Mouse (Mus musculus): ENCODE data around the gene Atp1a3. TPM values are rescaled to one million over a fixed set of nuclear protein-coding genes. Genes with fewer than 3 reads are reported as not detected.

Gene Atp1a3
- polyA plus RNA-seq, 1 experiment from 2014 or later = 3.4 TPM

GRCm38 (mm10) chr7:24964288-24964687 is 41.5 kb downstream of the Atp1a3 start:
- no peak for ATAC-seq
- Histone ChIP-seq H3K4me2 (replicated peaks; ENCODE audit: low read depth) (no peak overlapping the region), H3K4me3 (ENCODE audit: low read depth, low read length) (no peak overlapping the region), H3K4me1 (replicated peaks; ENCODE audit: control insufficient read depth, insufficient read depth, low read length) (no peaks in the 10 kb centered on the region), H3K36me3 (ENCODE audit: control insufficient read depth, insufficient read depth) (no peaks in the 10 kb centered on the region), H3K27me3 (replicated peaks; ENCODE audit: control insufficient read depth, insufficient read depth, low read length) (0 out of 2 replicates have a peak, but pooled peaks cover 3% of the 10 kb centered on the region), H3K9me3 (ENCODE audit: control insufficient read depth) (no peaks in the 10 kb centered on the region), H3K9ac (ENCODE audit: low read depth, low read length) (no peak overlapping the region), H3K27ac (ENCODE audit: low read depth, low read length) (no peak overlapping the region)
- 81% methylated on average over 2 of the region's 2 CpGs for WGBS
- TF ChIP-seq CTCF (IDR thresholded peaks at IDR 0.05; ENCODE audit: low read depth) = no peak

- Histone ChIP-seq H3K4me2 (replicated peaks; ENCODE audit: low read depth) (peak overlapping the region; percentile 66), H3K27ac (ENCODE audit: low read depth, low read length) (no peak overlapping the region), H3K27me3 (replicated peaks; ENCODE audit: control insufficient read depth, insufficient read depth, low read length) (peaks cover 53% of the 10 kb centered on the region), H3K36me3 (ENCODE audit: control insufficient read depth, insufficient read depth) (no peaks in the 10 kb centered on the region), H3K9ac (ENCODE audit: low read depth, low read length) (no peak overlapping the region), H3K9me3 (ENCODE audit: control insufficient read depth) (no peaks in the 10 kb centered on the region), H3K4me1 (replicated peaks; ENCODE audit: control insufficient read depth, insufficient read depth, low read length) (peaks cover 5% of the 10 kb centered on the region; the same call in 1 of the 2 replicates), H3K4me3 (ENCODE audit: low read depth, low read length) (peak overlapping the region; percentile 41)
- no peak for ATAC-seq
- no peak for TF ChIP-seq CTCF (IDR thresholded peaks at IDR 0.05; ENCODE audit: low read depth)
- 7% methylated on average over 13 of the region's 33 CpGs for WGBS
Measured at GRCm38 (mm10) chr7:24955226-24955625, 50.5 kb downstream of the Atp1a3 start.

- 1% methylated on average over 30 of the region's 30 CpGs for WGBS
- Histone ChIP-seq H3K9ac (ENCODE audit: low read depth, low read length) (0 out of 2 replicates have a peak overlapping the region, but pooled peaks have one; percentile 17), H3K4me2 (replicated peaks; ENCODE audit: low read depth) (peak overlapping the region; percentile 66), H3K27ac (ENCODE audit: low read depth, low read length) (no peak overlapping the region), H3K36me3 (ENCODE audit: control insufficient read depth, insufficient read depth) (no peaks in the 10 kb centered on the region), H3K4me3 (ENCODE audit: low read depth, low read length) (peak overlapping the region; percentile 41), H3K27me3 (replicated peaks; ENCODE audit: control insufficient read depth, insufficient read depth, low read length) (peaks cover 61% of the 10 kb centered on the region), H3K9me3 (ENCODE audit: control insufficient read depth) (no peaks in the 10 kb centered on the region), H3K4me1 (replicated peaks; ENCODE audit: control insufficient read depth, insufficient read depth, low read length) (peaks cover 5% of the 10 kb centered on the region; the same call in 1 of the 2 replicates)
- no peak for TF ChIP-seq CTCF (IDR thresholded peaks at IDR 0.05; ENCODE audit: low read depth)
- no peak for ATAC-seq
Measured at GRCm38 (mm10) chr7:24954450-24954849, 51.3 kb downstream of the Atp1a3 start.

GRCm38 (mm10) chr7:24953966-24954365 is 51.8 kb downstream of the Atp1a3 start:
- WGBS = 1% methylated on average over 24 of the region's 24 CpGs
- ATAC-seq = no peak
- Histone ChIP-seq H3K4me2 (replicated peaks; ENCODE audit: low read depth) (peak overlapping the region; percentile 66), H3K4me3 (ENCODE audit: low read depth, low read length) (peak overlapping the region; percentile 41), H3K36me3 (ENCODE audit: control insufficient read depth, insufficient read depth) (no peaks in the 10 kb centered on the region), H3K9ac (ENCODE audit: low read depth, low read length) (peak overlapping the region; percentile 17; the same call in 1 of the 2 replicates), H3K27ac (ENCODE audit: low read depth, low read length) (no peak overlapping the region), H3K4me1 (replicated peaks; ENCODE audit: control insufficient read depth, insufficient read depth, low read length) (peaks cover 5% of the 10 kb centered on the region; the same call in 1 of the 2 replicates), H3K27me3 (replicated peaks; ENCODE audit: control insufficient read depth, insufficient read depth, low read length) (peaks cover 65% of the 10 kb centered on the region), H3K9me3 (ENCODE audit: control insufficient read depth) (no peaks in the 10 kb centered on the region)
- TF ChIP-seq CTCF (IDR thresholded peaks at IDR 0.05; ENCODE audit: low read depth) = no peak

DNA sequence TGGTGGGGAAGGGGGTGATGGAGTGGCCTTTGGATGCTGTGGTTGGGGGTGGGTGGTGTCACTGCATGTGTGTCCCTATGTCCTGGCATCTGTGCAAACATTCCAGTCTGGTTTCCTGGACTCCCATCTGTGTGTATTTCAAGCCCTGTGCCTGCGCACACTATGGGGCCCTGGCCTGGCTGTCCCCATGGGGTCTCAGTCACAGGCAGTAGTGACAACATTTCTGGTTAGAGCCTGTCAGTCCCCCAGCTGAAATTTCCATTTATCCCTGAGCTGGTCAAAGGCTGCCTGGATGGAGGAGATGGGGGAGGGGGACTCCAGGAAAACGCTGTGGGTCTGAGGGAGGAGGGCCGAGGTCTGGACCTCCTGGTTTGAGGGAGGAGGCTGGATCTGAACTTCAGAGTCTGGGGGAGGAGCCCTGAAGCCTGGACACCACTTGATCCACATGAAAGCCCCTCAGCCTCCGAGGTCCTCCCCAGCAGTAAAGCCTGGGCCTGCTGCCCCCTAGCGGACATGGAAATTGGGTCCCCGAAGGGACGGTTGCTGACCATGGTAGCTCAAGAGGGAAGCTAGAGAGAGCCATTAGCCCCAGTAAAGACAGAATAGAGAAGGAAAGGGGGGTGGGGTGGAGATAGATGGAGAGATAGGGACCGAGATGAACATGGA is 55.7 kb downstream of the Atp1a3 start:
- TF ChIP-seq CTCF (IDR thresholded peaks at IDR 0.05; ENCODE audit: low read depth) = peak; percentile 90
- under 1% methylated on average over 8 of the region's 8 CpGs for WGBS
- ATAC-seq = no peak

GRCm38 (mm10) chr7:24948774-24949173 is 57.0 kb downstream of the Atp1a3 start:
- ATAC-seq = no peak
- Histone ChIP-seq H3K4me3 (ENCODE audit: low read depth, low read length) (no peak overlapping the region), H3K9ac (ENCODE audit: low read depth, low read length) (no peak overlapping the region), H3K36me3 (ENCODE audit: control insufficient read depth, insufficient read depth) (no peaks in the 10 kb centered on the region), H3K27me3 (replicated peaks; ENCODE audit: control insufficient read depth, insufficient read depth, low read length) (peaks cover 92% of the 10 kb centered on the region), H3K4me2 (replicated peaks; ENCODE audit: low read depth) (no peak overlapping the region), H3K9me3 (ENCODE audit: control insufficient read depth) (no peaks in the 10 kb centered on the region), H3K4me1 (replicated peaks; ENCODE audit: control insufficient read depth, insufficient read depth, low read length) (no peaks in the 10 kb centered on the region), H3K27ac (ENCODE audit: low read depth, low read length) (no peak overlapping the region)
- 4% methylated on average over 29 of the region's 29 CpGs for WGBS
- no peak for TF ChIP-seq CTCF (IDR thresholded peaks at IDR 0.05; ENCODE audit: low read depth)

More for the DNA sequence above, 55.7 kb downstream of the Atp1a3 start:
- Histone ChIP-seq H3K27ac (ENCODE audit: low read depth, low read length) (no peak overlapping the region), H3K9ac (ENCODE audit: low read depth, low read length) (no peak overlapping the region), H3K4me2 (replicated peaks; ENCODE audit: low read depth) (no peak overlapping the region), H3K36me3 (ENCODE audit: control insufficient read depth, insufficient read depth) (no peaks in the 10 kb centered on the region), H3K4me3 (ENCODE audit: low read depth, low read length) (no peak overlapping the region), H3K9me3 (ENCODE audit: control insufficient read depth) (no peaks in the 10 kb centered on the region), H3K27me3 (replicated peaks; ENCODE audit: control insufficient read depth, insufficient read depth, low read length) (peaks cover 92% of the 10 kb centered on the region), H3K4me1 (replicated peaks; ENCODE audit: control insufficient read depth, insufficient read depth, low read length) (peaks cover 5% of the 10 kb centered on the region; the same call in 1 of the 2 replicates)

All from intestine, postnatal 0 days (tissue).